Mouse (Mus musculus): Measurements from ENCODE around the gene Myo3b.
"Not testable (repeated sequence)": the region's sequence is repeated elsewhere in the genome, so short reads cannot be mapped to it uniquely, and the experiment has no call there.

The Myo3b gene

DNA sequence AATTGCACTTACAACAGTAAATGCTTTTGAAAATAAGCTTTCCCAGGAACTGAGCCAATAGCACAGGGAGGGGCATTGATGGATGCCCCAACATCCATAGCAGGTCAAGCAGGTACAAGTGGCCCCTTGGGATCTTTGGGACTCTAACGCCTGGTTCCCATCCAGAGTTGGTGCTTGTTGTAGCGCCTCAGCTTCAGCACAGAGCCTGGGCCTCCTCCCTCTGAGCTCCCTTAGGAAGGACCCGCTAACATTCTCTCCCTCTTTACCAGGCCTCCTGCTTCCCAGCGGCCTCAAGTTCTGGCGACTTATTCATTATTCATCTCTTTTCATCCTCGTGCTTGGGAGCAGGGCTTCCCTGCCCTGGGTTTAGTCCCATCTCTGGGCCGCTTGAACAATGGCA lies at the start of gene Myo3b:
Myo3b (plus strand) TSS at position 375 of the 400 bp plus-strand sequence.
- DNase-seq: no peak

DNA sequence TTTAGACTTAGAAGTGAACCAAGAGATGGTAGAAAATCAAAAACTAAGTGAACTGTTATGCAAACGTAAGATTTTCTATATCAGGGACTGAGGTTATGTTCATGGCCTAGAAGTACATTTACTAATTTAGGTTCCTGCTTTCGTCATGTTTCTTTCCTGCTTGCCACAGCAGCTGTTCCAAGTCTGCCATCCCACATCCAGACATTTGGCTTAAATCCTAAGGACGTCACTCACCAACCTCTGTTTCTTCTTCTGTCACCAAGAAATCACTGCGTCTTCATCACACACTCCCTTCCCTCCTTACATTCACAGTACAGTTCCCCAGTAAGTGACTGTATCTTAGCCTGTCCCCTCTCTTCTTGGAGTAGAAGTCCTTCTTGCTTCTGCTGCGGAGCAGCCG lies 49.7 kb upstream of the Myo3b start:
- no peak for DNase-seq

DNA sequence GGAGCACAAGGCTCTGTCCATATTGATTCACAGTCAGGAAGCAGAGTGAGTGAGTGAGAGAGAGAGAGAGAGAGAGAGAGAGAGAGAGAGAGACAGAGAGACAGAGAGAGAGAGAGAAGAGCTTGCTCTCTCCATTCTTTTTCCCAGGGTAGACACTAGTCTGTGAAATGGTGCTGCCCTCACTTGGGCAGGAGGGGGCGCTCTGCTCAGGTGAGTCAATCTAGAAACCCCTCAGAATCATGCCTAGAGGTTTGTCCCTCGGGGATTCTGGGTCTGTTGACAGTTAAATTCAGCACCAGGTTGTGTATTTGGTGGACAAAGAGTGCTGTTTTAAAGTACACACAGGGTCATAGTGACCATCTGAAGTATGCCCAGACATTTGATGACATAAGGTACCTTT lies 48.3 kb upstream of the Myo3b start:
- no peak for DNase-seq

DNA sequence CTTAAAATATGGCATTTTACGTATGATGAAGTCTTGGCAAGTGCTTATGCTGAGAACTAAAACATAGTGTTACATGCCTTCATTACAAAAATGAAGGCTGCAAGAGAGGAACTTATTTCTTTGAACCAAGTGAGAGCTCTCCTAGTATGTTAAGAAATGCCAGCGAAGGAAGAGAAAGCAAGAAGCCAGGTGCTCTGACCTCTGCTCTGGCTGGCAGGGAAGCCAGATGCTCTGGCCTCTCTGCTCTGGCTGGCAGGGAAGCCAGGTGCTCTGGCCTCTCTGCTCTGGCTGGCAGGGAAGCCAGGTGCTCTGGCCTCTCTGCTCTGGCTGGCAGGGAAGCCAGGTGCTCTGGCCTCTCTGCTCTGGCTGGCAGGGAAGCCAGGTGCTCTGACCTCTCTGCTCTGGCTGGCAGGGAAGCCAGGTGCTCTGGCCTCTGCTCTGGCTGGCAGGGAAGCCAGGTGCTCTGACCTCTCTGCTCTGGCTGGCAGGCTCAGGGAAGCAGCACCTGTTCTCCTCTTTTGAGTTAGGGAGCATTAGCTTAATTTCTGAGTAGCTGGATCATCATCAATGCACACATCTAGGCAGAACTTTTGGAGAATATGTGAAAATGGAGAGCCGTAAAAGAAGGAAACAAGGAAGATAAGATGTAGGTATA lies 44.7 kb upstream of the Myo3b start:
- not testable (repeated sequence) for DNase-seq

DNA sequence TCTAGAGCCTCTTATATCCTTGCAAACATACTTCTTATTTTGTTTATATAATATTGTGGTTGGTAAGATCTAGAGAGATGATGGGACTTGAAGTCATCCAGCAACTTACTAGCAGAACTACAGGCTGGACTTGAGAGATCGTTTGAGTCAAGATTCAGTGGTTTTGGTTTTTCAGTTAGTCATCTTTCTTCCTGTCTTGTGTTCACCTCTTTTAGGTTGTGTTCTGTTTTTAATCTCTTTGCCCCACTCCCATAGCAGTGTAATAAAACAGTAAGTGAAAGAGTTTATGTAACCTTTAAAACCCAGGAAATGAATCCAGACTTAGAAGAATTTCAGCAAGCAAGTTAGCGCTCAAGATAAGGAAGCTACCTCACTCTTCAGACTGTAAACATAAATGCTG lies 44.1 kb upstream of the Myo3b start:
- no peak for DNase-seq

DNA sequence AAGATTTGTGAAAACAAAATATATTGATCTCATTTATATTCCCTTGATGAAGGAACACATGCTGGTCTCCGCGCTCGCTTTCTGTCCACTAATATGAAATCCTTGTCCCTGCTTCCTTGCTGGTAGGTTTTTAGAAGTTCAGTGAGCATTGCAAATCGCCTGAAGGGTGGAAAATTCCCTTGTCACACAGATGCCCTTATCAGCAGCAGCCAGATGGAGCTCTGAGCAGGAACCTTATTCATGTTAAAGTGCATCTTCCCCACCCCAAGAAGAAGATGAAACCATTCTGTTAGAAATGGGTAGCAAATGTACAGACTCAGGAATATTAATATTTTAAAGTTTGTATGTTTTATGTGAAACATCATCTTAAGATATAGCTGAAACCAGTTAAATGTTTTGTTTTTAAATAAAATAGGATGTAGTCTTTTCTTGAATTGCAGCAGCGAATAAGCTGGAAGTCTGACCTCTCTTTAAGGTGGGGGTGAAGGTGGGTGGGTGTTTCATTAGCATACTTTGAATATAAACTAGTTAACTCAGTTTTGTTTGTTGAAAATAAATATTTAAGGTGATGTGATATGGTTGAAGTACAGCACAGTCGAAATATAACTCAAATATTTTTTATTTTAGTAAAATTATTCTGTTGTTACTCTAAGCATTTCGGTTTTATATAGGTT lies 39.7 kb upstream of the Myo3b start:
- no peak for DNase-seq

DNA sequence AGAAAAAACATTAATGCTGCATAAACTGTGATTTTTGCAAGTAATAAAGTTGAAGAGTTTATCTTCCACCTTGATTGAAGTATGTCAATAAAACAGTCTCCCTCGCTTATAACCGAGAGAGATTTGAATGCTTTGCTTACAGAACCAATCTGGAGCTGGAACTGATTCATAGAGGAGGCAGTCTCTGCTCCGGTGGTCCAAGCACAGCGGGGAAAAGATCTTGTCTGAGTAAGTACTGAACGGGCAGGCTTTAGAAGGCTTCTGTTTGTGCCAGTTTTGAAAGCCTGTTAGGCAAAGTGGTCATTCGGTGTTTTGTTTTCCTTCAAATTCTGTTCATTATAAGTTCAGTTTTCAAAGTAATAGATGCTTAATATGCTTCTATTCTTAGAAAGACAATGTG lies 38.6 kb upstream of the Myo3b start:
- no peak for DNase-seq

DNA sequence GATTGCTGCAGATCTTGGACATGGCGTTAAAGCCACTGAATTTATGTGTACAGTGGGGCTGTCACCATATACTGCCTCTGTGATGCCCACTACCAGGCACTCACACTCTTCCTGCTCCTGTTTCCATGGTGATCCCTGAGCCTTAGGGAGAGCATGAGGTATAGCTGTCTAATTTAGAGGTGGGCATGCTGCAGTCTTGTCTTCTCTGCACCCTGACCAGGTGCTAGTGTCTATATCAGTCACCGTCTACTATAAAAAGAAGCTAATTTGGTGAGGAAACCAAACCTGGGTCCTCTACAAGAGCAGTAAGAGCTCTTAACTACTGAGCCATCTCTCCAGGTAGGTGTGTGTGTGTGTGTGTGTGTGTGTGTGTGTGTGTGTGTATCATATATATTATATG lies 32.4 kb upstream of the Myo3b start:
- DNase-seq: no peak

DNA sequence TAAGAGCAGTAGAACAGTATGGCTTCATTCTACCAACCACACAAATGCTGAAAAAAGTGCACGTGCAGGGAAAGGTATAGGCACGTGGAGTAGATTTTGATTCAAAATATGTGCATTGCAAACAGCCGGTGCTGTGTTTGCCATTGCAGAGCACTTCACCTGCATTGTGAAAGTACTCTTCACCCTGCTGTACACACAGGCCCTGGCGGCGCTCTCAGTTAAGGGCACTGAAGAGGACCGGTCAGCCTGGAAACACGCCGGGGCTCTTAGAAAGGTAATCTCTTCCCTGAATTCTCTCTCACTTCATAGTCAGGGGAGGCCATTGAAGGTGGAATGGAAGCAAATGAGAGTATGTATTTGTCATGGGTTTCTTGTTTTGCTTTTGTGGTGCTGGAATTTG lies 26.0 kb upstream of the Myo3b start:
- no peak for DNase-seq

DNA sequence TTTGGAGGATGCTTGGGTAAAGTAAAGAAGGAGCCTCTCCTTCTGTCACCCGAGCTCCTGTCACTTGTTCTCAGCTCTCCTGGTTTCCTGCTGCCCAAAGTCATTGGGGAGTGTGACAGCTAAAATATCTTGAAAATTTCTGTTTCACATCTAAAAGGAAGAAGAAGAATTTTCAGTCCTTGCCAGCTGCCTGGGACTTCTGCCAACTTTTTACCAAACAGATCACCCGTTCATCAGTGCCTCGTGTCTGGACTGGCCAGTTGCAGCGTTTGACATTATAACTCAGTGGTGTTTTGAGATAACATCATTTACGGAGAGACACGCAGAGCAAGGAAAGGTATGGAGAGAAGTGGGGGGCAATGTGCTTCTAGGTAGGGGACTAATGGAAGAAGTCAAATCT lies 20.7 kb upstream of the Myo3b start:
- peak; percentile 15 for DNase-seq

DNA sequence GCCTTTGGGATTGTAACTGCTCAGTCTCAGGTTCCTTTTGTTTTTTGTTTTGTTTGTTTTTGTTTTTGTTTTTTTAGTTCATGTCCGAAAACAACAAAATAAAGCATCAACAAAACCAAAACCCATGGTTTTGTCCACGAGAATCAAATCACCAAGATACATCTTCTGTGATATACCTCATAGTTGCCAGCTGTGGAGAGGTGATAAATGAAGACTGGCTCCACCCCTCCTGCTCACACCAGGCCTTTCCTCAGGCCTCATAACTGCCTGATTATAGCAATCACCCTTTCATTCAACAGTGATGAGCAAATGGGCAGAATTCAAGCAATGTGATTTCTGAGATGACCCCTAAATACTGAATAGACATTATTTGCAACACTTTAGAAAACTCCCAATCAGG lies 14.5 kb upstream of the Myo3b start:
- no peak for DNase-seq

DNA sequence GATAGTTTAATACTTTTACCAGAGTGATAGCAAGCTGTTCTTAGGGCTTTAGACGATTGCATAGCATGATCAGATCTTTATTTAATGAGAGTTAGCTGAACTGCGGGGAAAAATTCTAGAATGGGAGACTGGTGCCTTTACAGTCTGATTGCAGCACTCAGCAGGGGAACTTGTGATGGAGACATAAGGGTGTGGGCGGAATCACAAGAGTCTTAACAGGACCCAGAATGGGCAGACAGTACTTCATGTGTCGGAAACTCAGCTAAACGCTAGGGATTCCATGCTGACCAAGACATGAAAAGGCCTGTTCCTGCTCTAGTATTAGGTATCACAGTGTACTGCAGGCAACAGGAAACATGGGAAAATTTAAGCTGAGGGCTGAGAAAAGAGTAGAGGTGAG lies 13.2 kb upstream of the Myo3b start:
- DNase-seq: no peak

DNA sequence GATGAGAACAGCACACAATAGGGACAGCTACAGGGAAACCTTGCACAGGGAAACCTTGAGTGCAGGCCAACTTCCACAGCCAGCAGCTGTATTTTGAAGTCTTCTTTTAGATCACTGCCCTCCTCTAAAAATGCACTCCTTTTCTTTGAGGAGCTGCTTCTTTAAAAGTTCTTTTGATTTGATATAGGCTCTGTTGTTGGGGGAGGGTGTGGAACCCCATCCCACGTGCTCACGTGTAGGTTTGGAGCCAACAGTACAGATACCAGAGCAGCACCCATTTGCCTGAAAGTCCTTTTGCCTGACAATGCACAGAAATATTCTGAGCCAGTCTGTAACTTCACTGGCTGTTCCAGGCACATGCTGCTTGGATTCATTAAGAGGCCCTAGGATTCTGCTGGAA lies 7.5 kb upstream of the Myo3b start:
- no peak for DNase-seq

DNA sequence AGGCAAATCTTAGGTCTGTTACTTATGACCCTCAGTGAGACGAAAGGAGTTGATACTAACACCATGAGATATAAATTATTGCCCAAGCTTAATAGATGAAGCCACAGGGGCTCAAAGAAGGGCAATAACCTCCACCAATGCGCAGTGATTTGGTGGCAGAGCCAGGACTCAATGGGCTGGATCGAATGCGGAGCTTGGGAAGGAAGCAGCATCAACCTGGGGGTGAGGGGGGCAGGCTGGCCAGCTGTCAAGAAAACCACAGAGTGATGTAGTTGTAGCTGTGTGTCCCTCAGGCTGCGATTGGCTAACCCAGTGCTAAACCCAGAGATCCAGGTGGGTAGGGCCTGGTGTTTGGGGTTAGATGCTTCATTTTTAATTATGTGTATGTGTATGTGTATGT lies 4.0 kb upstream of the Myo3b start:
- no peak for DNase-seq

DNA sequence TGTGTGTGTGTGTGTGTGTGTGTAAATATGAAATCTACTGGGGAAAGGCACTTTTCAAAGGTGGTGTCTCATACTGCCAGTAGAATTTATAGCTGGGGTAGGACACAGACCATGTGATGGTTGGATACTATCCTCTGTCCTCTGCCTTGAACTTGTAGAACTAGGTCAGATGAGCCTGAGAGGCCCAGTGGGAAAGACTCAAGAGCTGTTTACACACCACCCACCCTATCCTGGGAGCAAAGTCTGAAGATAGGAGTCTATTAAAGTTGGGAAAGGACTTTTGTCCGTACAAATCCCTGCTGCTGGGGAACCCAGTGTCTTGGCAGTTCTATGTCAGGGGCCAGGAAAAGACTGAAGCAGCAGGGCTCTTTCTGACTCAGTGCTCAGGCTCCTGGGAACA lies 3.6 kb upstream of the Myo3b start:
- DNase-seq: no peak

DNA sequence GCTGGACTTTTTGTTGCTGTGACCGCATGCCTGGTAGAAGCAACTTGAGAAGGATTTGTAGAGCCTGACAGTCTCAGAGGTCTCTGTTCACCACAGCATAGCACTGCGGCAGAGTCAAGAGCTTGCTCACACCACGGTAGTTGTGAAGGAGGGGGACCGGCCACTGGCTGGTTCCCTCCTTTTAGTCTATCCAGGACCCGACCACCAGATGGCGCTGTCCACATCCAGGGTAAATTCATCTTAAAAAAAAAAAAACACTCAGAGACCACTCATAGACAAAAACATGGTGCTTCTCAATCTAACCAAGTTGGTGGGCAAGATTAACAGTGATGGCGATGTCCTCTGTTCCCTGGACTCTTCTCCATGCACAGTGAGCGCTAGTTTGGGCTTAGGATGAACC lies 1.7 kb upstream of the Myo3b start:
- no peak for DNase-seq

DNA sequence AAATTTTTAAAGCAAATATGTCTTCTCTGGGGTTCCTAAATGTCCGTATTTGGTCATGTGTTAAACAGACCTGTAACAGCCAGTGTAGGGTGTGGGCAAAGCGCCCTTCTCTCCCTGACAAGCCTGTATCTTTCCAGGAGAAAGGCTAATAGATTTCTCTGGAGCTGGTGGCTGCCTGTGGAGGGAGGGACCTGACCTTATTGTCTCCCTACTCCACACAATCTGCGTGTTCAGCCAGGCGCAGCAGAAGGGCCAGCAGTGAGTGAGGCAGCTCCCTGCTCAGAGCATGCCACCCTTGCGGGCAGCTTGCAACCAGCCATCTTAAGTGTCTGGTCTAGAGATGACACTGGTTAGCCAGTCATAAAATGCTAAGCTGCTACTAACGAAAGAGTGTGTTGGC lies 5.5 kb downstream of the Myo3b start:
- DNase-seq: no peak

DNA sequence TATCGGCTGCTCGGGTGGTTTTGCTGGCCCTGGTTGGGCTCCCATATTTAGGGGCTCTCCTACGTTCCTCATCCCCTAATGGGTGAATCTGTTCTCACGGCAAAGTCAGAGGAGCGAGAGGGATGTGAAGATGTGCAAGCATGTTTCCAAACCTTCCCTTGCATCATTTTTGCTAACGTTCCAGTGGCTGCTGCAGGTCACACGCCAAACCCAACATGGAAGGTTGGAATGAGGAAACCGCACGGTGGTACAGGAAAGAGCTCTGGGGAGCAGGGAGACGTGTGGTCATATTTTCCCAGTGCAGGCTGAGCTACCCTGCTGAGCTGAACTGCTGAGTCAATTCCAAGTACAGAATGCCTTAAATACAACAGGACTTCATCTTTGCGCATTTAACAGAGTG lies 8.9 kb downstream of the Myo3b start:
- no peak for DNase-seq

DNA sequence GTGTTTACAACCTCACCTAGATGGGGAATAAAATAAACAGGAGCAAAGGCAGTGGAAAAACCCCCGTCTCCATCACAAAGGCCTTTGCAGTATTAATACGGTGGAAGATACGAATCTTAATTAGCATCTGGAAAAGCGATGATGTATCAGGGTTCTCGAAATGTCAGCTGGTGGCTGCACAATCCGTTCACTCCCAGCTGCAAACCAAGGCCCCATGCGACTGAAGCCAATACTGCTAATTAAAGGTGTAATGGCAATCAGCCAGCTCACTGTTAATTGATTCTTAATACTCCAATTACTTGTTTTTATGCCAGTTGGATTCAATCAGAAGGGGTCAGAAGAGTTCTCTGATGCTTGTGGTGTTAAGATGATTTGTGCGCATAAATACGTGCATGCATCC lies 14.9 kb downstream of the Myo3b start:
- DNase-seq: no peak

DNA sequence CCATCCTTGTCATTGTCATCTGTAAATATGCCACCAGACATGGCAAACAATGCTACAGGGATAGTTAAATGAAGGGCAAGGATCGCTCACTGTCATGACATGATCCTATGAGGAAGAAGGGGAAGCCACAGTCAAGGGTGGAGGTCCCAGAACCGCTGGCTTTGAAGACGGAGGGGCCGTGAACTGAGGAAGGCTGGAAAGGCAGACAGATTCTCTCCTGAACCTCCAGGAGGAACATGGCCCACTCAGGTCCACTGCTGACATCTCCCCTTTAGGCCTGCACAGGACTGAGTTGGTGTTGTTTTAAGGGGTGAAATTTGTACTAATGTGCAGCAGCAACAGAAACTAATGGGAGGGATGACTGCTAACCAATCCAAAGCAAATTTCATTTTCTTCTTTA lies 19.3 kb downstream of the Myo3b start:
- DNase-seq: no peak

DNA sequence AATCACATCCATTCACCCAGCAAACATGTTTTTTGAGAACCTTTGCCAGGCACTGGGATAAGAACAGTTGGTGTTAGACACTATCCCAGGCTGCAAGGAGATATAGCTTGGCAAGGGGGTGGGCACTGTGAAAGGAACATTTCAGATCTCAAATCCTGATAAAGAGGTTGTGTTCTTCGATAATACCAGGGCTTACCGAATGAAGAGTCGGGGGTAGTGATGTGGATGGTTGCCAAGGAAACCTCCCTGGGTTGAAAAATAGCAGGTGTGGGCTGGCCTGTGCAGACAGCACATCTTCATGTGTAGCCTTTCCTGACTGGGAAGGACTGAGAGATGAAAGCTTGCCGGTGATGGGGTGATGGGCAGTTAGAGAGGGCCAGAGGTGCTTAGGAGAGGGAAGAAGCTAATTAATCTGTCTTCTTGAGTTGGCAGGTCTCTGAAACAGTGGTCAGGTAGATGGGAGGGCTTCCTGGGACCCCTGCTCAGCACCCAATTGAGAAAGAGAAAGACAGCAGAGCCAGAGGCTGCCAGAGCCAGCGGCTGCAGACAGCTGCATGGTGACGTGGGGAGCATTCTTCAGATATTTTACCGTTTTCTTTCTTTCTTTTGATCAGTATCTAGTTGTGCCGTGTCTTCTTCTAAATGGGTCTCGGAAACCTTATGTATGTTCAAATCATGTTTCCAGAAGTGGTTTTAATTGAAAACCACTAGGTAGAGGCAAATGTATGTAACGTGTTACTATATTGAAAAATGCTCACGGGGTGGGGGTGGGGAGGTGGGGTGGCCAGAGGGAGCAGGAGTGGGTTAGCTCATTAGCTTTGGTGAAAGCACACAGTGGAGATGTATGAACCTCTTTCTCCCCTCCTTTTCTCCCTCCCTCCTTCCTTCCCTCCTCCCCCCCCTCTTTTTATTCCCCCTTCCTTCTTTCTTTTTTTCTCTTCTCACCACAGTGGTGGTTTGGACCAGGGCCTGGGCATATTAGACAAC lies 21.7 kb downstream of the Myo3b start:
- DNase-seq: no peak

DNA sequence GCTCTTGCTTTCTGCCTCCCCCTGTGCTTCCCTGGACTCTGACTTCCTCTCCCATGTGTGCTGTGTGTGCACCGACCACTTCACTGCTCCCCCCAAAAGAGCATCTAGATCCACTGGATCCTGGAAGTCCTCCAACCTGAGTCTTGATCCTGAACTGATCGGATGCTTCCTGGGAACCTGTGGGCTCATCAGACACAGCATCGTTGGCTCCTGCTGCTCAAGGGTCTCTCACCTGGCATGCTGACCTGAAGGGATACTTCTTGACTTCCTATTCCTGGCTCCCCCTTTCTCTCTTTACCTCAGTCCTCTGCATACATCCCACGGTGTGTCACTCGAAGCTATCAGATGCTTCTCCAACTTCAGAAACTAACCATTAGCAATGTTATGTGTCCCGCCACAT lies 26.2 kb downstream of the Myo3b start:
- no peak for DNase-seq

DNA sequence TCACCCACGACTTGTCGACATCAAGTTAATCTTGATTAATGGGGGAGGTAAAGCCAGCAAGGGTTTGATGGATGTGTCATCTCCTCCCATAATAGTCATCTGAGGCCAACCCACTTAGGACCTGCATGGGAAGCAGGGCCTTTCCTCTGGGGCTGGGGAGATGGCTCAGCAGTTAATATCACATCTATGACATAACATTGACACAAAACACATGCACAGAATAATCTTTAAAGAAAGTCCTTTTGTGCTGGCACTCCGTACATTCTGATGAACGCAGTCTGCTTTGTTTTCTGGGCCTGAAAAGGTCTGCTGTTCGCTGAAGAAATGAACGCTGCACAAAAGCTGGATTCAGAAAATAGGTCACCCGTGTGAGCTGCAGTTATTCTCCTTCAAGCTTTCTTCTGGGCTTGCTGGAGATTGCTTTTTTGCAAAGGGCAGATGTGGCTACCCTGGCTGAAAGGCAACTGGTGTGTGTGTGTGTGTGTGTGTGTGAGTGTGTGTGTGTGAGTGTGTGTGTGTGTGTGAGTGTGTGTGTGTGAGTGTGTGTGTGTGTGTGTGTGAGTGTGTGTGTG lies 26.9 kb downstream of the Myo3b start:
- DNase-seq: no peak

Measured in cerebellum, adult 8-10 months (tissue).